Mouse (Mus musculus) limb, embryonic 15.5 days (tissue): ENCODE measurements around the gene Pik3r5. TPM values are rescaled to one million over a fixed set of nuclear protein-coding genes. Genes with fewer than 3 reads are reported as not detected.

Experiments used
- ATAC-seq: fragments of 200-750 bp; cut with Nextera tagmentation; 2 replicates; pipeline ENCODE4 v1.8.0; 2017; ENCODE audit warnings: low read depth, moderate TSS enrichment; ENCODE audit not compliant: insufficient number of reproducible peaks, low FRiP score, low TSS enrichment
- H3K27ac ChIP-seq: fragments of 300-500 bp; sonication (generic); 2 replicates; pipeline ENCODE4 v1.5.1; 2015; ENCODE audit warnings: moderate library complexity, mild to moderate bottlenecking, inconsistent platforms
- H3K27me3 ChIP-seq: fragments of 300-500 bp; sonication (generic); 2 replicates; pipeline ENCODE4 v1.6.1; 2015; ENCODE audit warnings: inconsistent platforms
- H3K36me3 ChIP-seq: fragments of 300-500 bp; sonication (generic); 2 replicates; pipeline ENCODE4 v1.6.1; 2015; ENCODE audit warnings: inconsistent platforms
- H3K4me1 ChIP-seq: fragments of 300-500 bp; sonication (generic); 2 replicates; pipeline ENCODE4 v1.6.1; 2015; ENCODE audit warnings: inconsistent platforms
- H3K4me2 ChIP-seq: fragments of 300-500 bp; sonication (generic); 2 replicates; pipeline ENCODE4 v1.6.1; 2015; ENCODE audit warnings: mild to moderate bottlenecking, inconsistent platforms
- H3K4me3 ChIP-seq: fragments of 300-500 bp; sonication (generic); 2 replicates; pipeline ENCODE4 v1.5.1; 2015; ENCODE audit warnings: mild to moderate bottlenecking, inconsistent platforms
- H3K9ac ChIP-seq: fragments of 300-500 bp; sonication (generic); 2 replicates; pipeline ENCODE4 v1.6.1; 2015; ENCODE audit warnings: inconsistent platforms
- H3K9me3 ChIP-seq: fragments of 300-500 bp; sonication (generic); 2 replicates; pipeline ENCODE4 v1.6.1; 2016; ENCODE audit warnings: inconsistent platforms
- WGBS: fragments of 180-500 bp; shearing (Covaris S2); methylation state at CpG from one replicate; pipeline ENCODE4 v1.1.7; 2015; 5-methylcytosine and 5-hydroxymethylcytosine counted together
- polyA plus RNA-seq: library from polyadenylated mRNA; unstranded; fragments of >200 nt; fragmentation: Nextera tagmentation; extraction: Ambion mirVana; gene quantifications from 2 replicates; pipeline ENCODE4 v1.2.1, GENCODE M21; 2015

The Pik3r5 gene
- polyA plus RNA-seq, 1 experiment from 2014 or later: 0.36 TPM

- Histone ChIP-seq H3K9ac (no peak overlapping the region), H3K9me3 (no peaks in the 10 kb centered on the region), H3K4me3 (no peak overlapping the region), H3K4me2 (no peak overlapping the region), H3K4me1 (no peaks in the 10 kb centered on the region), H3K27me3 (peaks cover 6% of the 10 kb centered on the region; the same call in 1 of the 2 replicates), H3K27ac (no peak overlapping the region), H3K36me3 (no peaks in the 10 kb centered on the region)
- no peak for ATAC-seq
- 63% methylated on average over 11 of the region's 11 CpGs for WGBS
These were observed 24.5 kb upstream of the Pik3r5 start for GRCm38 (mm10) chr11:68407266-68407926.

- Histone ChIP-seq H3K9ac (no peak overlapping the region), H3K4me2 (no peak overlapping the region), H3K36me3 (no peaks in the 10 kb centered on the region), H3K4me3 (no peak overlapping the region), H3K27me3 (peaks cover 5% of the 10 kb centered on the region; the same call in 1 of the 2 replicates), H3K4me1 (no peaks in the 10 kb centered on the region), H3K9me3 (no peaks in the 10 kb centered on the region), H3K27ac (no peak overlapping the region)
- no peak for ATAC-seq
- WGBS: 47% methylated on average over 2 of the region's 2 CpGs
These were observed 23.8 kb upstream of the Pik3r5 start for GRCm38 (mm10) chr11:68408127-68408526.

- 64% methylated on average over 3 of the region's 3 CpGs for WGBS
These were observed 14.9 kb upstream of the Pik3r5 start for GRCm38 (mm10) chr11:68417001-68417400.

GRCm38 (mm10) chr11:68417831-68418230, 14.1 kb upstream of the Pik3r5 start:
- 45% methylated on average over 9 of the region's 9 CpGs for WGBS
- no peak for ATAC-seq
- Histone ChIP-seq H3K27ac (no peak overlapping the region), H3K36me3 (no peaks in the 10 kb centered on the region), H3K27me3 (no peaks in the 10 kb centered on the region), H3K9ac (no peak overlapping the region), H3K4me3 (no peak overlapping the region), H3K4me1 (no peaks in the 10 kb centered on the region), H3K4me2 (no peak overlapping the region), H3K9me3 (no peaks in the 10 kb centered on the region)

More at GRCm38 (mm10) chr11:68417001-68417400, 14.9 kb upstream of the Pik3r5 start:
- no peaks in the 10 kb centered on the region for H3K9me3 ChIP-seq
- H3K9ac ChIP-seq: no peak overlapping the region
- no peaks in the 10 kb centered on the region for H3K4me1 ChIP-seq
- H3K4me3 ChIP-seq: no peak overlapping the region
- no peaks in the 10 kb centered on the region for H3K36me3 ChIP-seq
- H3K27ac ChIP-seq: no peak overlapping the region
- no peaks in the 10 kb centered on the region for H3K27me3 ChIP-seq
- H3K4me2 ChIP-seq: no peak overlapping the region
- ATAC-seq: no peak

- Histone ChIP-seq H3K36me3 (no peaks in the 10 kb centered on the region), H3K9me3 (no peaks in the 10 kb centered on the region), H3K4me2 (no peak overlapping the region), H3K9ac (no peak overlapping the region), H3K4me3 (no peak overlapping the region), H3K4me1 (no peaks in the 10 kb centered on the region), H3K27me3 (no peaks in the 10 kb centered on the region), H3K27ac (no peak overlapping the region)
- no peak for ATAC-seq
- 28% methylated on average over 8 of the region's 8 CpGs for WGBS
These were observed 6.2 kb upstream of the Pik3r5 start for GRCm38 (mm10) chr11:68425492-68426315.

- Histone ChIP-seq H3K36me3 (no peaks in the 10 kb centered on the region), H3K9ac (no peak overlapping the region), H3K27me3 (0 out of 2 replicates have a peak, but pooled peaks cover 2% of the 10 kb centered on the region), H3K9me3 (no peaks in the 10 kb centered on the region), H3K27ac (no peak overlapping the region), H3K4me3 (no peak overlapping the region), H3K4me1 (peaks cover 8% of the 10 kb centered on the region), H3K4me2 (no peak overlapping the region)
- WGBS: 64% methylated on average over 5 of the region's 5 CpGs
- no peak for ATAC-seq
These were observed 4.8 kb upstream of the Pik3r5 start for GRCm38 (mm10) chr11:68427083-68427570.

- H3K4me1 ChIP-seq: peaks cover 15% of the 10 kb centered on the region
- H3K27me3 ChIP-seq: 0 out of 2 replicates have a peak, but pooled peaks cover 10% of the 10 kb centered on the region
- 43% methylated on average over 5 of the region's 5 CpGs for WGBS
These were observed 1.3 kb upstream of the Pik3r5 start for GRCm38 (mm10) chr11:68430662-68431061.

GRCm38 (mm10) chr11:68432361-68433021, 570 bp downstream of the Pik3r5 start:
- 31% methylated on average over 23 of the region's 23 CpGs for WGBS

More at GRCm38 (mm10) chr11:68430662-68431061, 1.3 kb upstream of the Pik3r5 start:
- Histone ChIP-seq H3K9me3 (no peaks in the 10 kb centered on the region), H3K9ac (no peak overlapping the region), H3K4me3 (no peak overlapping the region), H3K4me2 (no peak overlapping the region; the same call in 1 of the 2 replicates), H3K27ac (no peak overlapping the region), H3K36me3 (no peaks in the 10 kb centered on the region)
- ATAC-seq: no peak

GRCm38 (mm10) chr11:68433534-68433933, 1.6 kb downstream of the Pik3r5 start:
- Histone ChIP-seq H3K9ac (no peak overlapping the region), H3K4me2 (no peak overlapping the region), H3K9me3 (no peaks in the 10 kb centered on the region; the same call in 1 of the 2 replicates), H3K36me3 (no peaks in the 10 kb centered on the region), H3K4me3 (no peak overlapping the region), H3K27me3 (0 out of 2 replicates have a peak, but pooled peaks cover 10% of the 10 kb centered on the region), H3K27ac (no peak overlapping the region), H3K4me1 (peaks cover 15% of the 10 kb centered on the region)
- no peak for ATAC-seq
- WGBS: 80% methylated on average over 5 of the region's 5 CpGs

More at GRCm38 (mm10) chr11:68432361-68433021, 570 bp downstream of the Pik3r5 start:
- no peak overlapping the region for H3K27ac ChIP-seq
- 0 out of 2 replicates have a peak, but pooled peaks cover 10% of the 10 kb centered on the region for H3K27me3 ChIP-seq
- peak overlapping the region; percentile 69 for H3K4me2 ChIP-seq
- H3K4me3 ChIP-seq: peak overlapping the region; percentile 43
- no peaks in the 10 kb centered on the region for H3K36me3 ChIP-seq
- no peak; the same call in 1 of the 2 replicates for ATAC-seq
- H3K9ac ChIP-seq: 0 out of 2 replicates have a peak overlapping the region, but pooled peaks have one; percentile 20
- H3K4me1 ChIP-seq: peaks cover 15% of the 10 kb centered on the region
- H3K9me3 ChIP-seq: no peaks in the 10 kb centered on the region; the same call in 1 of the 2 replicates

GRCm38 (mm10) chr11:68434697-68435096, 2.8 kb downstream of the Pik3r5 start:
- Histone ChIP-seq H3K9me3 (no peaks in the 10 kb centered on the region; the same call in 1 of the 2 replicates), H3K36me3 (no peaks in the 10 kb centered on the region), H3K9ac (no peak overlapping the region), H3K4me2 (no peak overlapping the region), H3K27ac (no peak overlapping the region), H3K4me3 (no peak overlapping the region), H3K27me3 (0 out of 2 replicates have a peak, but pooled peaks cover 10% of the 10 kb centered on the region), H3K4me1 (peaks cover 15% of the 10 kb centered on the region)
- ATAC-seq: no peak
- 89% methylated on average over 2 of the region's 2 CpGs for WGBS

GRCm38 (mm10) chr11:68435601-68436000, 3.7 kb downstream of the Pik3r5 start:
- Histone ChIP-seq H3K4me1 (peaks cover 15% of the 10 kb centered on the region), H3K36me3 (no peaks in the 10 kb centered on the region), H3K4me2 (no peak overlapping the region), H3K27me3 (0 out of 2 replicates have a peak, but pooled peaks cover 10% of the 10 kb centered on the region), H3K27ac (no peak overlapping the region), H3K4me3 (no peak overlapping the region), H3K9ac (no peak overlapping the region), H3K9me3 (no peaks in the 10 kb centered on the region; the same call in 1 of the 2 replicates)
- WGBS: 89% methylated on average over 4 of the region's 4 CpGs
- ATAC-seq: no peak
